Mouse (Mus musculus): ENCODE measurements at regions not wholly inside any gene's neighbourhood (a gene's known extent, or its start where the extent isn't known, plus 50 kb on each side); places are given as distances from the start of the nearest gene placed in this dataset.

DNA sequence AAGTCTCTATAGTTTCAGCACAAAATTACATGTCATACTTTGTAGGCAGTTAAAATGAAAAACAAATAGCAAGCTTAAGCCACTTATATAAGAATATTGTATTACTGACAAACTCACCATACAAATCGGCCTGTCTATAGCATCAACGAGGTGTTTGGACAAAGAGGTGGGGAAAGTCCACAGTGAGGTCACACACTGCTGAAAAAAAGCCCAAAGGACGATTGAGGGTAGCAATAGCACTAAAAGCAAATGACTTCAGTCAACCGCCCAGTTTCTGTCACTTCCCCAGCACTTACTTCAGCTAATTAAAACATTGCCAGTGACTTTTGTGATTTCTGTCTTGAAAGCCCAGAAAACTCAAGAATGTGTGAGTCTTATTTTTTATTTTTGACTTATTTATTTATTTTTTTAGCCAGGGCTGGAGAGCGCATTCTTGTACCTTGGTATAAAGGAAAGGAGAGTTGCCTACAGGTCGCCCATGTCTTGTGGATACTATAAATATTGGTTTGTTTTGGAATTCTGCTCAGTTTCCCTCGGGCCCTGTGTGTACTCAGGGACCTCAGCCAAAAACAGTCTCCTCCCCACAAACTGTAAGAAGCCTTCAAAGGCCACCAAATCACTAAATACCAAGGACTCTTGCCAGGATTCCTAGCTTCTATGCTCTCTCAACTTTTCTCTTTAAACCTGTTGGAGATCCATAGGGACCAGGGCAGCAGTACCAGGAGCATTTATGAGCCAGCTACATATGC lies 71.2 kb upstream of the 4933415F23Rik start:
- TF ChIP-seq POLR2A (IDR thresholded peaks at IDR 0.05; ENCODE audit: low read depth, low read length) (no peak), CTCF (IDR thresholded peaks at IDR 0.05; ENCODE audit: extremely low read depth, insufficient read depth, insufficient read length, insufficient replicate concordance) (no peak)
- no peak overlapping the region for H3K27ac ChIP-seq (ENCODE audit: insufficient read depth, low read length)
- H3K36me3 ChIP-seq (ENCODE audit: control insufficient read depth, insufficient read depth, low read length) = no peaks in the 10 kb centered on the region
- H3K4me1 ChIP-seq (ENCODE audit: control insufficient read depth, insufficient read depth, insufficient read length) = no peaks in the 10 kb centered on the region
- WGBS = 70% methylated on average over 7 of the region's 7 CpGs
- H3K27me3 ChIP-seq (ENCODE audit: control insufficient read depth, insufficient read depth, low read length) = no peaks in the 10 kb centered on the region
- DNase-seq (ENCODE audit: low read depth in 1 of 2, low spot score in 2 of 2) = no peak
- H3K4me3 ChIP-seq (ENCODE audit: extremely low read depth, insufficient read depth, insufficient read length) = no peak overlapping the region

DNA sequence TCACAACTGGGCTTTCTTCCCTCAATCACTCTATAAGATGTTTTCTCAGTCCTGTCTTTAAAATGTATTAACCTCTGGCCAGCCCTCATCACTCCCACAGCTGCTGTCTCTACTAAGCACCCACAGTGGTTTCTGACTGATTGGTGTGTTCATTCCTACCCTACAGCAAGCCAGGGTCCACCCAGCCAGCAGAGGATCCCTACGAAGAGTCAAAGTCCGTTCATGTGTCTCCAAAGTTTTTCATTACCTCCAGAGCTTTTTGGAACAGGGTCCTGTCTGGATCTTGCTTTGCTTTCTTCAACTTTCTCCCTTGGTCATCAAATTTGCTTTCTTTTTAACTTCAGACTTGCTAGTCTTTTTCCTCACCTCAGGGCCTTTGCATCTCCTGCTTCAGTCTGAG lies 69.3 kb upstream of the 4933415F23Rik start:
- DNase-seq (ENCODE audit: low read depth in 1 of 2, low spot score in 2 of 2) = no peak
- H3K27ac ChIP-seq (ENCODE audit: insufficient read depth, low read length) = no peak overlapping the region
- H3K4me3 ChIP-seq (ENCODE audit: extremely low read depth, insufficient read depth, insufficient read length) = no peak overlapping the region
- 87% methylated on average over 2 of the region's 2 CpGs for WGBS
- H3K4me1 ChIP-seq (ENCODE audit: control insufficient read depth, insufficient read depth, insufficient read length) = no peaks in the 10 kb centered on the region
- no peaks in the 10 kb centered on the region for H3K36me3 ChIP-seq (ENCODE audit: control insufficient read depth, insufficient read depth, low read length)
- no peaks in the 10 kb centered on the region for H3K27me3 ChIP-seq (ENCODE audit: control insufficient read depth, insufficient read depth, low read length)
- no peak for TF ChIP-seq CTCF (IDR thresholded peaks at IDR 0.05; ENCODE audit: extremely low read depth, insufficient read depth, insufficient read length, insufficient replicate concordance)
- no peak for TF ChIP-seq POLR2A (IDR thresholded peaks at IDR 0.05; ENCODE audit: low read depth, low read length)

DNA sequence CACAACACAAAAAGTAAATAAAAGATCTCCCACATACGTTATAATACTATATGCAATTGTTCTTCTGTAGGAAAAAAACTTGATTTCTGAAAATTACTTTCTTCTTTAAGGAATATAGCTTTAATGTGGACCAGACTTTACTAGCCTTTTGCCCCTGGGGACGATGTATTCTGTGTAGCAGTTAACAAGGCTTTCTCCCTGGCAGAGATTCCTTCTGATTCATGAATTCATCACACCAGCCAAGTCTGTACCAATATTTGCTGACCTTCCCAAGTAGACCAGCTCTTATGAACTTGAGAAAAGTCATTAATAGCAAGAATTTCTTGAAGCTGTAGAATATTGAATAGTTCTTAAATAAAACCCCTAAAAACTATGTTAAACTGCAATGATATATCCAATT lies 68.7 kb upstream of the 4933415F23Rik start:
- H3K4me3 ChIP-seq (ENCODE audit: extremely low read depth, insufficient read depth, insufficient read length) = no peak overlapping the region
- DNase-seq (ENCODE audit: low read depth in 1 of 2, low spot score in 2 of 2) = no peak
- H3K4me1 ChIP-seq (ENCODE audit: control insufficient read depth, insufficient read depth, insufficient read length) = no peaks in the 10 kb centered on the region
- no peaks in the 10 kb centered on the region for H3K27me3 ChIP-seq (ENCODE audit: control insufficient read depth, insufficient read depth, low read length)
- no peak overlapping the region for H3K27ac ChIP-seq (ENCODE audit: insufficient read depth, low read length)
- TF ChIP-seq CTCF (IDR thresholded peaks at IDR 0.05; ENCODE audit: extremely low read depth, insufficient read depth, insufficient read length, insufficient replicate concordance) = no peak
- TF ChIP-seq POLR2A (IDR thresholded peaks at IDR 0.05; ENCODE audit: low read depth, low read length) = no peak
- no peaks in the 10 kb centered on the region for H3K36me3 ChIP-seq (ENCODE audit: control insufficient read depth, insufficient read depth, low read length)
- 77% methylated on average over 2 of the region's 2 CpGs for WGBS

DNA sequence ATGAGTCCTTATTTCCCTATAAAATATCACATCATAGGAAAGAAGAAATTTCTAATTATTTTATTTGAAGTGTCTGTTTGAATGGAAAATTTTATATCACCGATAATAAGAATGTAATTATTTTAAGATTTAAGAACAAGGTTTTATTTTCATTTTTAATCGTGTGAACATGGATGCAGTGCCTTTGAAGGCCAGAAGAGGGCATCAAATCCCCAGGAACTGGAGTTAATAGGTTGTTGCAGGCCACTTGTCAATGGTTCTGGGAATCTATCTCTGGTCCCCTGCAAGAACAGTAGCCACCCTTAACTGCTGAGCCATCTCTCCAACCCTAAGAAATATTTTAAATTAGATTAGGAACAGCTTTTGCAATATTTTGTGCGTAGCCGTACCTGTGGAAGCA lies 66.5 kb upstream of the 4933415F23Rik start:
- H3K27ac ChIP-seq (ENCODE audit: insufficient read depth, low read length) = no peak overlapping the region
- TF ChIP-seq CTCF (IDR thresholded peaks at IDR 0.05; ENCODE audit: extremely low read depth, insufficient read depth, insufficient read length, insufficient replicate concordance) = no peak
- TF ChIP-seq POLR2A (IDR thresholded peaks at IDR 0.05; ENCODE audit: low read depth, low read length) = no peak
- 89% methylated on average over 4 of the region's 4 CpGs for WGBS

DNA sequence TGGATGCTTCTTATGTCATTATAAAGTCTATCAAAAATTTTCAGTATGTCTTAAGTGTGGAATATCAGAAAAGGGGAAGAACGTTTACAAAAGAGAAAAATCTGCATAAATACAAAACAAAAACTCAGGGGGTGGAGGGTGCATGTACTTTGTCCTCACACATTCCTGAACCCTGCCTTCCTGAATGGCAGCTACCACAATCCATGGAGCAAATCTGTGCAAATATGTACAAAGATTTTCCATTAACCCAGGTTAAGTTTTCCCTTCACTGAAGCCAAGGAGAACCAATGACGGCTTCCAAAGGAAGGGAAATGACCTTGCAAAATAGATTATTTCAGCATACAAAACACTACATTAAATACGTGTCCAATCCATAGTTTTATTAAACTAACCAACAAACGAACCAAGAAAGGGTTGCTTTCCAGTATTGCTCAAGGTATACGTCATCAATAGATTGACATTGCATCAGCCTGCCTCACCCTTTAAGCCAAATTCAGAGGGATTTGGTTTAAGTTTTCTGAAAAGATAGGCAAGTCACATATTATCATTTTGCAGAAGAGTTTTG lies 61.4 kb upstream of the 4933415F23Rik start:
- Histone ChIP-seq H3K27ac (ENCODE audit: insufficient read depth, low read length) (no peak overlapping the region), H3K4me1 (ENCODE audit: control insufficient read depth, insufficient read depth, insufficient read length) (no peaks in the 10 kb centered on the region), H3K4me3 (ENCODE audit: extremely low read depth, insufficient read depth, insufficient read length) (no peak overlapping the region), H3K36me3 (ENCODE audit: control insufficient read depth, insufficient read depth, low read length) (no peaks in the 10 kb centered on the region), H3K27me3 (ENCODE audit: control insufficient read depth, insufficient read depth, low read length) (no peaks in the 10 kb centered on the region)
- 79% methylated on average over 5 of the region's 5 CpGs for WGBS
- DNase-seq (ENCODE audit: low read depth in 1 of 2, low spot score in 2 of 2) = no peak
- TF ChIP-seq CTCF (IDR thresholded peaks at IDR 0.05; ENCODE audit: extremely low read depth, insufficient read depth, insufficient read length, insufficient replicate concordance) (no peak), POLR2A (IDR thresholded peaks at IDR 0.05; ENCODE audit: low read depth, low read length) (no peak)

More for the DNA sequence above, 66.5 kb upstream of the 4933415F23Rik start:
- Histone ChIP-seq H3K4me1 (ENCODE audit: control insufficient read depth, insufficient read depth, insufficient read length) (no peaks in the 10 kb centered on the region), H3K36me3 (ENCODE audit: control insufficient read depth, insufficient read depth, low read length) (no peaks in the 10 kb centered on the region), H3K27me3 (ENCODE audit: control insufficient read depth, insufficient read depth, low read length) (no peaks in the 10 kb centered on the region), H3K4me3 (ENCODE audit: extremely low read depth, insufficient read depth, insufficient read length) (no peak overlapping the region)
- DNase-seq (ENCODE audit: low read depth in 1 of 2, low spot score in 2 of 2) = no peak

DNA sequence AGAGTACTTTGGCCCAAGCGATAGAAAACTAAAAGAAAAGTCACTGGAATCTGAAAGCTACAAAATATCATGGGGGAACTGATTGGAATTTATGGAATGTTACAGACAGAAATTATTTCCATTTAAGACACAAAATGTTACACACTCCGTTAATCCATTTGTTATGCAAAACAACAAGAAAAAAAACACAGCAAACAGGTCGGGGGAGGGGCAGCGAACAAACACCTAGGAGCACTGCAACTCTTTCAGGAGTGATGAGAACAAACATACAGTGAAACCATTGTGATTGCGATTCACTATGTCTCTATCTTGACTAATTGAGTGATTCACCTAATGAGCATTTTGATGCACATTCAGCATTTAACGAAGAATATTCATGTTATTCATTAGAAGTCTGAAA lies 60.7 kb upstream of the 4933415F23Rik start:
- H3K4me3 ChIP-seq (ENCODE audit: extremely low read depth, insufficient read depth, insufficient read length) = no peak overlapping the region
- 87% methylated on average over 6 of the region's 6 CpGs for WGBS
- no peaks in the 10 kb centered on the region for H3K36me3 ChIP-seq (ENCODE audit: control insufficient read depth, insufficient read depth, low read length)
- H3K4me1 ChIP-seq (ENCODE audit: control insufficient read depth, insufficient read depth, insufficient read length) = no peaks in the 10 kb centered on the region
- no peaks in the 10 kb centered on the region for H3K27me3 ChIP-seq (ENCODE audit: control insufficient read depth, insufficient read depth, low read length)
- no peak for DNase-seq (ENCODE audit: low read depth in 1 of 2, low spot score in 2 of 2)
- TF ChIP-seq POLR2A (IDR thresholded peaks at IDR 0.05; ENCODE audit: low read depth, low read length) = no peak
- no peak for TF ChIP-seq CTCF (IDR thresholded peaks at IDR 0.05; ENCODE audit: extremely low read depth, insufficient read depth, insufficient read length, insufficient replicate concordance)
- no peak overlapping the region for H3K27ac ChIP-seq (ENCODE audit: insufficient read depth, low read length)

All from spleen, adult 2 months (tissue).